Mouse (Mus musculus) thymus, postnatal 0 days (tissue): ENCODE results near the gene Racgap1. TPM values are rescaled to one million over a fixed set of nuclear protein-coding genes. Genes with fewer than 3 reads are reported as not detected.

Experiments used
- DNase-seq: peaks from one replicate; pipeline ENCODE4 v3.0.0-alpha.2; 2015; ENCODE audit warnings: low spot score
- polyA plus RNA-seq: library from polyadenylated mRNA; unstranded; fragments of >200 nt; fragmentation: Nextera tagmentation; extraction: Ambion mirVana; gene quantifications from 2 replicates; pipeline ENCODE4 v1.2.1, GENCODE M21; 2015

Racgap1 gene
- polyA plus RNA-seq: 121 and 132 TPM in 2 replicates

GRCm38 (mm10) chr15:99651163-99651872 is at the start of gene Racgap1:
Gene Racgap1 (minus strand): TSS chr15:99651656.
- DNase-seq: peak; percentile 97

DNA sequence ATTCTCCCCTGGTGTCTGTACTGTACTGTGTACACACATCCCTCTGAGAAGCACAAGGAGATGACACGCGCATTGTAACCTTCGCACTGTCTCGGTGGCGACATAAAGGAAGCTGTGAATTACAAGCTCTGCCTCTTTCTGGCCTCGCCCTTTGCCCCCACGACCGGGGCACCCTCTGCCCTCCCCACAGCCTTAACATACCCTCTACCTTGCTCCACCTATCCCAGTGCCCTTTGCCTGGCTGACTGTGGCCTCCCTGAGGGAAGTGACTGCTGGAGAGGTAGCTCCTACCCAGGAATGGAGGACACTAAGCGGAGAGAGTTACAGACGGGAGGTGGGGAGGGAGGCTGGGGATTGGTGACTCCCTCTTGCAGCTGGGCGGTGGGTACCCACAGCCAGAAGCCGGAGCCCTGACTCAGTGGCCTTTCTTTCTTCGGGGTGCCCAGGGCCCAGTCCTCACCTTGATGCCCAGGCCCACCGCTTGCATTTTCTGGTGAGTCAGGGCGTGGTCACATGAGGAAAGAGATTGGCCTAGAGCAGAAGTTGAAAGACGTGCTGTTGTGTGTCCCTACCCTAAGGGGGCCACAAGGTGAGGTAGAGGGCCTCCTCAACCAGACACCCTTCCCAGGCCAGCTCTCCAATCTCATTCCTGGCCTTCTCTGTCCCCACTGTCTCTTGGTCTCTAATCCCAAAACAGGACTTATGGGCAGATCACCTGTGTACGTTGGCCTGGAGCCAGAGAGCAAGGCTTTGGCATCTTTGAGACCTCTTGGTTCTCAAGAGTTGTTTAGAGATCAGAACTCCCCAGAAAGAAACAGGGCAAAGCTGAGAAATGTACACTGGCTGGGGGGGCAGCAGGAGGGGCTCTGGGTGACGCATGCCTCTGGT is 49.0 kb upstream of the Racgap1 start:
- DNase-seq: no peak

DNA sequence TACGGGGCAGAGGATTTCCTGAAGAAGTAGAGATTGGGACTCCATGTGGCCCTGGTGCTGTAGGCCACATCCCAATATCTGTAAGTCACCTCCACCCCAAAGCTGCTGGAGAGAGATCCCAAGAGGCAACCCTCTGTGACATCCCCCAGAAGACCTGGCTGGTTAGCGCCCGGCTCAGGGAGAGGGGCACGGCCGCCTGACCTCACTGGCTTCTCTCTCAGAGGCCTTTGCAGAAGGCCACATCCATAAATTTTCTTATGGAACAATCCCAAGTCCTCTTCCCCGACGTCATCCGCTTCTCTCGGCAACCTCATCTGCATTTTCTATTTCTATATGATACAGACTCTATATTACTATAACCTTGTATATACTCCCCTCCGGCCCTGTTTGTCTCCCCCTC is 48.3 kb upstream of the Racgap1 start:
- DNase-seq: no peak

DNA sequence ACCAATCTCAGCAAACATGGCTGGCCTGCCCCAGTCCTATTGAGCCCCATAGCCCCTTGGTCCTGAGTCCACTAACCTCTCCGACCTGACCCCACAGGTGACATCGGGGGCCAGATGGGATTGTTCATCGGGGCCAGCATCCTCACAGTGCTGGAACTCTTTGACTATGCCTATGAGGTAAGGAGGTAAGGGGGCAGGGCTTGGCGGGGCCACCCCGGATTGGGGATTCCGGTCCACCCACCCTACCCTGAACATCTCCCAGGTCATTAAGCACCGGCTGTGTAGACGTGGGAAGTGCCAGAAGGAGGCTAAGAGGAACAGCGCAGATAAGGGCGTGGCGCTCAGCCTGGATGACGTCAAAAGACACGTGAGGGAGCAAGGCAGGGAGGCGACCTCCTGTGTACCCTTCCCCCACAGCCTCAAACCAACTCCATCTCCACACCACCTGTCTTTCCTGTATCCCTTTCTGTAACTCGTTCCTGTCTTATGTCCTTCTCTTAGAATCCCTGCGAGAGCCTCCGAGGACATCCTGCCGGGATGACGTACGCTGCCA is 47.2 kb upstream of the Racgap1 start:
- no peak for DNase-seq

GRCm38 (mm10) chr15:99697309-99697708 is 45.9 kb upstream of the Racgap1 start:
- no peak for DNase-seq

DNA sequence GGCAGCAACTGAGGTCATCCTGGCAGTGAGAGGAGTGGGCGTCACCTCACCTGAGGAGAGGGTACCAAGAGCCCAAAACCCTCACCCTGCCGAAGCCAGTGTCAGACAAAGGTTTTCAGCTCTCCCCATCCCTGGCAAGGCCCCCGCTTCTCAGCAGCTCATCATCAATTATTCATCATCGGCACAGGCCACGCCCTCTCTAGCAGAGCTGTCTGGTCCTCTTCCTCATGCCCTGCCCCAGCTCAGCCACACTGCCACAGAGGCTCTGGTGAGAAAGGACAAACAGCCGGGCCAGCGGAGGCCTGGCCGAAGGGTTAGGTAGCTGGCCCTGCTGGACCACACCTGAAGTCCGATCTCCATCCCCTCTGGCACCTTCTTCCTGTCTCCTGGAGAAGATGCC is 40.5 kb upstream of the Racgap1 start:
- no peak for DNase-seq

GRCm38 (mm10) chr15:99690924-99691323 is 39.5 kb upstream of the Racgap1 start:
- no peak for DNase-seq

DNA sequence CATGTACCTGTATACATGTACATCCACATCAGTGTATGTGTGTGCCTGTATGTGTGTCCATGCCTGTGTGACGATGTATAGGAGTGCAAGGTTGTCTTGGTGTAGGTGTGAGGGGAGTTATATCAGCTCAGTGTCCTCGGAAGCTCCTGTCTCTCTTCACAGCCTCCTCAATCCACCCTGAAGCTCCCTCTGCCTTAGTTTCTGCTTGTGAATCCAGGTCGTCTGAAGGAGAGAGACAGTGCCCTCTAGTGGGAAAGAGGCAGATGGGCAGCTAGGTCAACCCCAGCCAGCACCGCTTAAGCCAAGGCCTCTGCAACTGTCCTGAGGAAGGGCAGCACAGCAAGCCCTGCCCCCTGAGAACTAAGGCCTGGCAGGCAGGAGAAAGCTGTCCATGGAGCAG is 37.3 kb upstream of the Racgap1 start:
- peak; percentile 58 for DNase-seq

DNA sequence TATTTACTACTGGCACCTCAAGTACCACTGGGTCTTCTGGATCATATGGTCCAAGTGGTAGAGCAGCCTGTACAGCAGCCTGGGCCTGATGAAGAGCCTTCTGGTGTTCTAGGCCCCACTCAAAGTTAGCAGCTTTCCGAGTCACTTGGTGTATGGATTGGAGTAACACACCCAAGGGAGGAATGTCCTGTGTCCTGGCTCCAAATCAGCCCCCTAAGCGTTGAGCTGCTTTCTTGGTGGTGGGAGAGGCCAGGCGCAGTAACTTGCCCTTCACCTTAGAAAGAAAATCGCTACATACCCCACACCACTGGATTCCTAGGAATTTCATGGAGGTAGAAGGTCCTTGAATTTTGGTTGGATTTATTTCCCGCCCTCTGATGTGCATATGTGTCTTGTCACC is 32.7 kb upstream of the Racgap1 start:
- DNase-seq: no peak

DNA sequence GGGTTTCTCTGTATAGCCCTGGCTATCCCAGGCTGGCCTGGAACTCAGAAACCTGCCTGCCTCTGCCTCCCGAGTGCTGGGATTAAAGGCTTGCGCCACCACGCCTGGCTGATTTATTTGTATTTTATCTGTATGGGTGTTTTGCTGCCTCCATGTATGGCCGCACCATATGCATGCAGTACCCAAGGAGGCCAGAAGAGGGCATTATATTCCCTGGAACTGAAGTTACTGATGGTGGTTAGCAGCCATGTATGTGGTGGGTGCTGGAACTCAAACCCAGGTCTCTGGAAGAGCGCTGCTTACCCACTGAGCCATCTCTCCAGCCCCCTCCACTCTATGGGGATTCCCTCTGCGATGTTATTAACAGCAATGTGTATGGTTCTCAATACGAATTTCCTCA is 31.4 kb upstream of the Racgap1 start:
- DNase-seq: no peak

- DNase-seq: no peak
These were observed 27.6 kb upstream of the Racgap1 start for GRCm38 (mm10) chr15:99679008-99679407.

DNA sequence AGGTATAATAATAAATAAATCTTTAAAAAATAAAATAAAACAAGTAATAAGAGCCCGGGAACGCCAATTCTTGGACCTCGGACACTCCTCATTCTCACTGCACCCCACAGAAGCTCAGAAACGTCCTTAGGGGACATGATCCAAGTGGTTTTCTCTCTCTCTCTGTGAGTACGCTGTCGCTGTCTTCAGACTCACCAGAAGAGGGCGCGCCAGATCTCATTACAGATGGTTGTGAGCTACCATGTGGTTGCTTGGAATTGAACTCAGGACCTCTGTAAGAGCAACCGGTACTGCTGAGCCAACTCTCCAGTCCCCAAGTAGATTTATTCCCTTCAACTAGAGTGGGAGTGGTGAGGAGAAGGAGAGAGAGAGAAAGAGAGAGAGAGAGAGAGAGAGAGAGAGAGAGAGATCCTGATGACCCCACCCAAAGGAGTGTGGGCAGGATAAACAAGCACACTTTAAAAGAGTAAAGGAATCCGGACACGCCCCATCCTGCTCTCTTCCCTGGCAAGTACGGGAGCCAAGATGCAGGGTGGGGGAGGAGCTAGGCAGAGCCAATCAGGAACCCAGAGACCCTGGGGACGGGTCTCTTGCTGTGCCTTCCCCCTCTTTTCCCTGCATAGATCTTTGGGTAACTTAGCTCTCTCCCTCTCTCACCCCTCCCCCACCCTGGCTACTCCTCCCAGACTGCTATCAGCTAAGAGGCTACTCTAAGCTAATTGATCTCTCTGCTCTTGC is 26.8 kb upstream of the Racgap1 start:
- DNase-seq: peak; percentile 35

DNA sequence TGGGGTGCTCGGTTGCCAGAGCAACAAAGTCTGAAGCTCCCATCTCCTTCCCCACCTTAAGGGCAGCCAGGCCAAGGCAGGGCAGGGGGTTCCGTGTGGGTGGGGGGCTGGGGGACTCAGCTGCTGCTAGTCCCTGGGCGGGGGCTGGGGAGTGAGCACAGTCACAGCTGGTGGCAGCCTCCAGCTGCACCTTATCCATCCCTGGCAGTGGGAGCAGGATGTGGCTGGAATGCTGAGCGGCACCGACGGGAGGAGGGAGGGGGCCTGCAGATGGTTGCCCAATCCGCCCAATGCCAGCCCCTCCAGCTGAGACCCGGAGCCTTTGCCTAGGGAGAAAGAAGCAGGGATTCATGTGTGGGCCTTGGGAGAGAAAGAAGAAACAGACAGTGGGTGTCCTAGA is 25.6 kb upstream of the Racgap1 start:
- no peak for DNase-seq

DNA sequence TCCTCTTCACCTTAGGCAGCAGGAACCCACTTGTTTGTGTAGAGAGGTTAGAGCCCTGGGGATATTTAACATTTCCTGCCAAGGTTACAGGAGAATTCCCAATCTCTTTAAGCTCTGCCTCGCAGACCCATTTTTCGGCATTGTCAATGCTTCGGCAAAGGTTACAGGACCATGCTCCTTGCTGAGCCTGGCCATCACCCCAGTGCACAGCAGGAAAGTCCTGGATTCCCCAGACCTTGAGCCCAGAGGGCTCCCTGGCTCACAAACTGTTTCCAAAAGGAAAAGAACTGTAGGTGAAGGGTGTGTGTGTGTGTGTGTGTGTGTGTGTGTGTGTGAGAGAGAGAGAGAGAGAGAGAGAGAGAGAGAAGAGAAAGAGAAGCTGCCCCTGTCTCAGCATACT is 23.4 kb upstream of the Racgap1 start:
- no peak for DNase-seq

DNA sequence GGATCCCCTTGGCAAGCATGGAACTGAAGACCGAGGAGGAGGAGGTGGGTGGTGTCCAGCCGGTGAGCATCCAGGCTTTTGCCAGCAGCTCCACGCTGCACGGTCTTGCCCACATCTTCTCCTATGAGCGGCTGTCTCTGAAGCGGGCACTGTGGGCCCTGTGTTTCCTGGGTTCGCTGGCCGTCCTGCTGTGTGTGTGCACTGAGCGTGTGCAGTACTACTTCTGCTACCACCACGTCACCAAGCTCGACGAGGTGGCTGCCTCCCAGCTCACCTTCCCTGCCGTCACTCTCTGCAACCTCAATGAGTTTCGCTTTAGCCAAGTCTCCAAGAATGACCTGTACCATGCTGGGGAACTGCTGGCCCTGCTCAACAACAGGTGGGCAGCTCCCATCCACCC is 20.3 kb upstream of the Racgap1 start:
- no peak for DNase-seq

DNA sequence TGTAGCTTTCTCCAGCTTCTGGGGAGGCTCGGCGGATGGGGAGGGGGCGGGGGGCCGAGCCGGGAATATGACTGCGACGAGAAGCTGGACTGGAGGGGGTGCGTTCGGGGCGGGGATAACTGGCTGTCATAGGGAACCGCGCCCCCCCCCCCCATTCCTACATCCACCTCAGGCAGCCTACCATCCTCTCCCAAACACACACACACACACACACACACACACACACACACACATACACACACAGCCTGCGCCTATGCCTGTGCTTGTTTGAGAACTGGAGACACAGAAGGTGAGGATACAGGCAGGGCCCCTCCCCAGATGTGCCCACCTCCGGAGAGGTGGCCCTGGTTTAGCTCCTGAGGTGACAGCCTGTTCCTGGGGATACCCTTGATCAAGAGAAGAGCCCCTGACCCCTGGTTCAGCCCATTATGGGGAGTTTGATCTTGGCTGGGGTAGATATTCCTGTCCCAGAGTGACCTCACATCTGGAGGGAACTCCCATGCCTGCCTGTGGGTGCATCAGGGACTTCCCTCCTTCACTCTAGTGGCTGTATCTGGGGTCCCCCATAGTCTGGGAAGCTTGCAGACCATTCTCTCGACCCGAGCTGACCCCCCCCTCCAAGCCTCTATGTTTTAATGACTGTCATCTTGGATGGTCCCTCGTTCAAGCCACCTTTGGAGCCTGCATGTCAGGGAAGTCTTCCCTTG is 19.7 kb upstream of the Racgap1 start:
- no peak for DNase-seq

DNA sequence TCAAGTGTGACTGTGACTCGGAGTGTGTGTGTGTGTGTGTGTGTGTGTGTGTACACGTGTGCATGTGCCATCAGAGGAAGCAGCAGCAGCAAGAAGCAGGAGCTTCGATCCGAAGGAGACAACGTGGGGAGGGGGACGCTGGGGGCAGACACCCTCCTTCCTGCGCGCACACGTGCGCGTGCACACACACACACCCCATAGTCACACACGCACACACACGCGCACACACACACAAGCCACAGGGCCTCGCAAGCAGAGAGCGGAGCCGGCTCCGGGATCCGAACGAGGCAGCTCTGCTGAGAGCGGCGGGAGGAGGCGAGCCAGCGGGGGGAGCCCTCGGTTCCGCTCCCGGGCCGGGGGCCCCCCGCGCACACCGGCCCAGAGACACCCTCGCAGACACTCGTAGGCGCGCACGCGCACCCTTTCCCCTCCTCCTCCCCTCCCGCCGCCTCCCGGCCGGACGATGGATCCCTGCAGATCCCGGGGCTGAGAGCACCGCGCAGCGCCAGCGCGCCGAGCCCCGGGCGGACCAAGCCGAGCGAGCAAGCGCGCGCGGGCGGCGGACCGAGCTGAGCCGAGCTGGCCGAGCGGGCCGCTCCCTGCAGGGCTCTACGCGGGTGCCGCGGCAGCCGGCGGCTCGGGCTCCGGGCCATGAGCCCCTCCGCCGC is 18.8 kb upstream of the Racgap1 start, which contains the start of gene Asic1:
Gene Asic1, plus strand, starts transcription at position 215 of the 668 bp plus-strand sequence.
- DNase-seq: no peak

- DNase-seq: no peak
These were observed 17.9 kb upstream of the Racgap1 start for GRCm38 (mm10) chr15:99669392-99669791.

DNA sequence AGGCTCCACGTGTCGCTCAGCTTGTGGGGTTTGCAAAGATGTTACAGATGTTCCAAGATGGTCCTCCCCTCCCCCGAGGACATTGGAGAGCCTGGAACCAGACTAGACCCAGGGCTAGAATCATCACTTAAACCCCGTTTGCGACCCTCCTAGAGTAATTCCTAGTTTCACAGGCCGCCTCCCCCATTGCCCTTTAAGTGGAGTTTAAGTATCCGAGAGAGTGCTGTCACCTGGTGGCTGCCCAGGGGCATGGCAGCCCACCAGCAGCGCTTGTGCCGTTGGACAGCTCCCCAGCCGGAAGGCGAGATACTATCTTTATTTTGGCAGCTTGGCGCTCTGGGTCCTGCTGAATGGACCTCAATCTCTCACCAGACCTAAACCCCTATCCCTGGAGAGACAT is 17.4 kb upstream of the Racgap1 start:
- DNase-seq: peak; percentile 73

- no peak for DNase-seq
These were observed 16.1 kb upstream of the Racgap1 start for GRCm38 (mm10) chr15:99667544-99667943.
